Mouse (Mus musculus): Measurements from ENCODE around the gene Kdm5a. TPM values are rescaled to one million over a fixed set of nuclear protein-coding genes. Genes with fewer than 3 reads are reported as not detected.

Gene Kdm5a
- 94.4 TPM for polyA plus RNA-seq (2017; shearing (Covaris generic))

GRCm38 (mm10) chr6:120363688-120364522 is at the start of gene Kdm5a, which contains the start of gene Ccdc77:
Kdm5a (plus strand) TSS chr6:120364124.
Ccdc77 (minus strand) TSS chr6:120364374.

GRCm38 (mm10) chr6:120463086-120463871 is 99.4 kb downstream of the Kdm5a start, which contains the start of gene Il17ra:
Il17ra (plus strand) TSS chr6:120463247.

GRCm38 (mm10) chr6:120493374-120494181 is 129.7 kb downstream of the Kdm5a start, which contains the start of gene Tmem121b:
Tmem121b (minus strand) TSS chr6:120493807.

Other genes starting within 250 kb of the Kdm5a start
- not detected for gene D330020A13Rik, start 69.8 kb upstream of the Kdm5a start, polyA plus RNA-seq (2017; shearing (Covaris generic))
- 0.13 TPM for gene B4galnt3, start 69.6 kb upstream of the Kdm5a start, polyA plus RNA-seq (2017; shearing (Covaris generic))
- 9.5 TPM for gene Ccdc77, start 250 bp downstream of the Kdm5a start, polyA plus RNA-seq (2017; shearing (Covaris generic))
- 180 TPM for gene Il17ra, start 99.1 kb downstream of the Kdm5a start, polyA plus RNA-seq (2017; shearing (Covaris generic))
- 12.8 TPM for gene Tmem121b, start 129.7 kb downstream of the Kdm5a start, polyA plus RNA-seq (2017; shearing (Covaris generic))
- gene Hdhd5, start 167.2 kb downstream of the Kdm5a start, polyA plus RNA-seq (2017; shearing (Covaris generic)): 117 TPM